Mouse (Mus musculus): ENCODE data around the gene Pex5l. TPM values are rescaled to one million over a fixed set of nuclear protein-coding genes. Genes with fewer than 3 reads are reported as not detected.

Gene Pex5l
- polyA plus RNA-seq, 1 experiment from 2014 or later: 2.2 TPM

DNA sequence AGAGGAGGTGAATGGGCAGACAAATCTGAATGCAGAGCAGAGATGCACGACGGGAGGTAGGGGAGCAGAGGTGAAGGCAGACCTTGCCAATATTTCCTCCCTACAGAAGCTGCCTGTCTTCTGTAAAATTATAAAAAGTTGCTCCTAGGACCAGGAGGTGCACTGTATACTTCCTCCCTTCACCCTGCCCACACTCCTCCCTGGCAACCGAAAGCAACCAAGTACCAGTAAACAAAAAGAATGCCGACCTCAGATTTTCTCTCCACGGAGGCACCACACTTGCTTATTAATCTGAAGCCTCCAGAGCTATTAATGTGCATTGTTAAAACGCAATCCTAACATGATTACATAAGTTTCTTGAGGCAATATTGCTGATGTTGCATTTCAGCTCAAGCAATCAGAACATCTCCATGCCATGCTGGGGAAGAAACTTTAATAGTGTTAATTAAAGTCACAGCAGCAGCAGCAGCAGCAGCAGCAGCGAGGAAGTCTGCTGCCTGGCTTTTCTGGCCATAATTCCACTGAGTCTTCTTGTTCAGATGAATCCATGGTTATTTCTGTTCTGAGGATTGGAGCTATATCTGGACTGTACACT lies 82.6 kb downstream of the Pex5l start:
- Histone ChIP-seq H3K27ac (no peak overlapping the region), H3K4me3 (no peak overlapping the region), H3K36me3 (no peaks in the 10 kb centered on the region), H3K4me1 (replicated peaks) (peaks cover 33% of the 10 kb centered on the region), H3K27me3 (ENCODE audit: insufficient read depth, poor library complexity, severe bottlenecking) (no peaks in the 10 kb centered on the region), H3K9me3 (no peaks in the 10 kb centered on the region)
- 64% methylated on average over 7 of the region's 7 CpGs for WGBS
- no peak for DNase-seq (ENCODE audit: low spot score)

DNA sequence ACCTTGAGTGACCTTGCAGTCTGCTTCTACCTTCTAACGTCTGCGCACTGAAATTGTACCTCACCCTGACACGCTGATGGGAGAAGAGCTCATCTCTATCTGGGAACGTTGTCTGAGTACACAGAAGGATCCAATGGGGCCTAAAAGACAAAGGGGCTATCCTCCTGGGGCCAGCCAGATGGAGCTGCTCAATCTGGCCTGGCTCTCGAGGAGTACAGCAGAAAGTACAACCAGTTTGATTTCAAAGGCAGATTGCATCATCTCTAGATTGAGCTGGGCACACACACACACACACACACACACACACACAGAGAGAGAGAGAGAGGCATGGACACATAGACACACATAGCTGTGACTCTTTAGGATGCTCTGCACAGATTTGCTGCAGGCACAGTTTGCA lies 94.7 kb downstream of the Pex5l start:
- no peaks in the 10 kb centered on the region for H3K9me3 ChIP-seq
- 55% methylated on average over 5 of the region's 5 CpGs for WGBS
- H3K4me1 ChIP-seq (replicated peaks): peaks cover 13% of the 10 kb centered on the region; the same call in 1 of the 2 replicates
- no peaks in the 10 kb centered on the region for H3K27me3 ChIP-seq (ENCODE audit: insufficient read depth, poor library complexity, severe bottlenecking)
- no peak overlapping the region for H3K4me3 ChIP-seq
- H3K36me3 ChIP-seq: no peaks in the 10 kb centered on the region
- H3K27ac ChIP-seq: peak overlapping the region; percentile 53; the same call in 1 of the 2 replicates
- peak; percentile 23 for DNase-seq (ENCODE audit: low spot score)

DNA sequence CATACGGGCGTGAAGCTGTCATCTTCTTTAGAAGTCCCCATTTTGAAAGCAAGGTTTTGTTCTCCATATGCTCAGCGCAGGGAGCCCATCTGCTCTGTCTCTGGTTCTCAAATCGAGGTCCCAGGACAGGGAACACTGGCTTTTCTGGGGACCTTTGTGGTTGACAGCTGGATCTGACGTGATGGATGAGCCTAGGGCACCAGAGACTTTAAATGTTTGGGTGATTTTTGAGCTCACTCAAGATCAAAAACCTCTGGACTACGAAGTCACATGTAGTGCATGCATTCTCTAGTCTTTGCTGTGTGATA lies 98.3 kb downstream of the Pex5l start:
- Histone ChIP-seq H3K36me3 (no peaks in the 10 kb centered on the region), H3K9me3 (no peaks in the 10 kb centered on the region), H3K4me1 (replicated peaks) (peaks cover 13% of the 10 kb centered on the region; the same call in 1 of the 2 replicates), H3K27ac (0 out of 2 replicates have a peak overlapping the region, but pooled peaks have one; percentile 16), H3K4me3 (no peak overlapping the region), H3K27me3 (ENCODE audit: insufficient read depth, poor library complexity, severe bottlenecking) (no peaks in the 10 kb centered on the region)
- 66% methylated on average over 6 of the region's 6 CpGs for WGBS
- peak; percentile 30 for DNase-seq (ENCODE audit: low spot score)

DNA sequence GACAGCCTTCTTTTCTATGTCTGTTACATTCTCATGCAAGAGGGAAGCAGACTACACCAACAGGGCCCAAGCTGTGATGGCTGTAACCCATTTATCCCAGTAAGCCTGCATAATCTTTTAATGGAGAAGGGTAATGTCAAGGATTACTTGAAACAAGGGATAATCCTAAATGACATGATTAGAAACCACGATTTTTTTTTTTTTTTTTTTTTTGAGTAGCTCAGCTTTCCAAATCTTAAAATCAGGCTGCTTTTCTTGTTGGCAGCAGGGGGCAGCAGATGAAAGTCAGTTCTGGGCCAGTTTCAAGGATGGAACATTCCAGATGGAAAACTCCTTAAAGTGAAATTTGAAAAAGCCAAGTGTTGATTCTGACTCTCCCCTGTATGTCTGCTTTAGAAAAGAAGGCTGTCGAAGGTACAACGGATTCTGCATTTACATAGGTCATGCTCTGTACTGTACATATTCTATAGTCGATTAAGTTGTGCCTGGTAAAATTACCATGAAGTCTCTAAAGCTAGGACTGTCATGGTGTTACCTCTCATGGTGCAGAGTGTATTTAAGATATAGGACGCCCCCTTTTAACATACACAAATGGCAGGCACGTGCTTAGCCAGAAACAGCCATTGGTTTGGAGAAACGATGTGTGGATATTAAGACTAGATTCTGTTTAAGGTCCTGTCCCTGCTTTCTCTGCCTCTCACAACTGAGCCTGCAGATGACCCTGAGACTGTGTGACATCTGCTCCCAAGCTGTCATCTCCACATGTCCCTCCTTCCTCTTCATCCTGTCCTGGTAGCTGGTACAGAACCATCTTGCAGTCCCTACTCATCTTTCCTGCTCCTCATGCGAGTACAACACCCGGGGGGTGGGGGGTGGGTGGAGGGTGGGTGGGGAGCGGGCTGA lies 98.9 kb downstream of the Pex5l start:
- 71% methylated on average over 10 of the region's 10 CpGs for WGBS
- no peaks in the 10 kb centered on the region for H3K27me3 ChIP-seq (ENCODE audit: insufficient read depth, poor library complexity, severe bottlenecking)

DNA sequence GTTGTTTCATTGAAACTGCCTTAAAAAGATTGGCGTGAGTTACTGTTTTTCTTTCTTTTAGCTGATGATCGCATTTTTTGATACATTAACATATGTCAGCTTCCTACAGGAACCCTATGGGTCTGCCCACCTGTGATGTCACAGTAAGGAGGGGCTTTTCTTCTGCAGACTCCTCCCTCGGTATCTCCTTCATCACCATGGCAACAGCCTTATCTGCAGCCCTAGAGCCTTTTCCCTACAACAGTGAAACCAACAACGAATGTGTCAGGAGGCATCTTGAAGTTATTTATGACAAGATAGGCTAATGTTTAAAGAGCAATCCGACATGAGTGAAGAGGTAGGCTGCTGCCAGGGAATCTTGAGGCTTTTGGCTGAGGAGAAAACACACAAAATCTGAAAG lies 118.5 kb downstream of the Pex5l start:
- no peaks in the 10 kb centered on the region for H3K9me3 ChIP-seq
- H3K36me3 ChIP-seq: no peaks in the 10 kb centered on the region
- DNase-seq (ENCODE audit: low spot score): no peak
- H3K4me1 ChIP-seq (replicated peaks): no peaks in the 10 kb centered on the region
- no peaks in the 10 kb centered on the region for H3K27me3 ChIP-seq (ENCODE audit: insufficient read depth, poor library complexity, severe bottlenecking)
- H3K4me3 ChIP-seq: no peak overlapping the region
- WGBS: 74% methylated on average over 5 of the region's 5 CpGs
- H3K27ac ChIP-seq: no peak overlapping the region

More for the DNA sequence above, 98.9 kb downstream of the Pex5l start:
- Histone ChIP-seq H3K4me3 (no peak overlapping the region), H3K9me3 (no peaks in the 10 kb centered on the region), H3K4me1 (replicated peaks) (peaks cover 13% of the 10 kb centered on the region; the same call in 1 of the 2 replicates), H3K36me3 (no peaks in the 10 kb centered on the region), H3K27ac (peak overlapping the region; percentile 16; the same call in 1 of the 2 replicates)
- no peak for DNase-seq (ENCODE audit: low spot score)

DNA sequence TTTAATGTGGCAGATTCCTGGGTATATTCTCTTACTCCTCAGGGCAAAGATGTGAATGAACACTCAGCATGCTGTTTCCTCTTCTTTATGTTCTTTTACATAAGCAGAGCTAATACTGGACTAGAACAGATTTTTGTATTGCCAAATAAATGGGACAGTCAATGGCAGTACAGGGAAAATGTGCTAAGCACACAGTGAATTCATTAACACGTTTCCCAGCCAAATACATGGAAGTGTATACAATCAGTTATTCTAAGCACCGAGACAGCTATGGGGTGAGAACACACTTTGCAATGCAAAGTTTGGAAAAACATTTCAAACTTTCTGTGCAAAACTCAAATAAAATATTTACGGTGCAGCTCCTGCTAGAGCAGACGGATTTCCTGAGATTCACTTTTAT lies 139.1 kb downstream of the Pex5l start:
- Histone ChIP-seq H3K4me1 (replicated peaks) (0 out of 2 replicates have a peak, but pooled peaks cover 4% of the 10 kb centered on the region), H3K9me3 (no peaks in the 10 kb centered on the region), H3K27ac (no peak overlapping the region), H3K27me3 (ENCODE audit: insufficient read depth, poor library complexity, severe bottlenecking) (no peaks in the 10 kb centered on the region), H3K36me3 (no peaks in the 10 kb centered on the region), H3K4me3 (no peak overlapping the region)
- DNase-seq (ENCODE audit: low spot score): no peak
- WGBS: 88% methylated on average over 4 of the region's 4 CpGs

DNA sequence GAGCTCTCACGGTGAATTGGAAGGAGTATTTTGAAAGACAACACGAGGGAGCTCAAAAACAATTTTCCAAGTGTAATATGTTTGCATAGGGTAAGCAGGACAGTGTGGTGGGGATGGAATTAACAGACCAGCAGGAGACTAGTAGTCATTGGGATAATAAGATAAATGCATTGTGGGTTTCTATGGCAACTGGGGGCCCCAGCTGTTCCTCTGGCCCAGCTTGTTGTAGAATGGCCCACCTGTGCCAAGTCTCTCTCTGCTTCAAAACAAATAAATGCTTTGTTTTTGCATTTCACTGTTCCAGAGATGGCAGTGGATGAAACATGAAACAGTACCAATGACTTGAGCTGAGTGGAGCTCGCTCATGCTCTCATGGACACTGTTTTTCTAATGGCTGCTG lies 141.3 kb downstream of the Pex5l start:
- H3K9me3 ChIP-seq: no peaks in the 10 kb centered on the region
- H3K27ac ChIP-seq: no peak overlapping the region
- H3K4me1 ChIP-seq (replicated peaks): 0 out of 2 replicates have a peak, but pooled peaks cover 4% of the 10 kb centered on the region
- H3K4me3 ChIP-seq: no peak overlapping the region
- no peaks in the 10 kb centered on the region for H3K36me3 ChIP-seq
- DNase-seq (ENCODE audit: low spot score): no peak
- WGBS: 81% methylated on average over 3 of the region's 3 CpGs
- H3K27me3 ChIP-seq (ENCODE audit: insufficient read depth, poor library complexity, severe bottlenecking): no peaks in the 10 kb centered on the region

DNA sequence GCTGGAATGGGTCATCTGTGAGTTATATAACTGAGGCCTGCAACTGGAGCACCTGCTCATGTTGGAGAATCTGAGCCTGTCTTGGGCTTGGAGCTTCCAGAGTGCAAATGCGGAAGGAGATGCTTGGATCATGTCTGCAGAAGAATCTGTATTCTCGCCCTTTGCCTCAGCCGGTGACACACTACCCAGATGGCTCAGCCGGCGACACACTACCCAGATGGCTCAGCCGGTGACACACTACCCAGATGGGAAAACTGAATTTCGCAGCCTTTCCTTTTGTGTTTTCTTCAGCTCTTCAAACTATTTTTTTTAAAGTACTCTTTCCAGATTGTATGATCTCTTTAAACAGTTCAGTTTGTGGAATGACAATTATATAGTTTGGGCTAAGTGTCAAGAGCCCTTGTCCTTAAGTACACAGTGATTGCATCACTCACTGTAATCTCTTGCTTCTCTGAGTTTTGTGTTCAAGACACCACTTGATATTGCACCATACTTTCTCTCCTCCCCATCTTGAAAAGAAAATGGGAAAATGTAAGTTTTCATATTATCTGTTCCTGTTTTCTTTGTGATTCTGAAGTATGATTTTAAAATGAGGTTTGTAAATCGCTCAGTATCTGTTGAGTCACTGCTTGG lies 142.5 kb downstream of the Pex5l start:
- no peak overlapping the region for H3K27ac ChIP-seq
- no peaks in the 10 kb centered on the region for H3K36me3 ChIP-seq
- no peaks in the 10 kb centered on the region for H3K9me3 ChIP-seq
- H3K4me3 ChIP-seq: no peak overlapping the region
- no peak for DNase-seq (ENCODE audit: low spot score)
- 90% methylated on average over 8 of the region's 8 CpGs for WGBS
- 0 out of 2 replicates have a peak, but pooled peaks cover 4% of the 10 kb centered on the region for H3K4me1 ChIP-seq (replicated peaks)
- no peaks in the 10 kb centered on the region for H3K27me3 ChIP-seq (ENCODE audit: insufficient read depth, poor library complexity, severe bottlenecking)

DNA sequence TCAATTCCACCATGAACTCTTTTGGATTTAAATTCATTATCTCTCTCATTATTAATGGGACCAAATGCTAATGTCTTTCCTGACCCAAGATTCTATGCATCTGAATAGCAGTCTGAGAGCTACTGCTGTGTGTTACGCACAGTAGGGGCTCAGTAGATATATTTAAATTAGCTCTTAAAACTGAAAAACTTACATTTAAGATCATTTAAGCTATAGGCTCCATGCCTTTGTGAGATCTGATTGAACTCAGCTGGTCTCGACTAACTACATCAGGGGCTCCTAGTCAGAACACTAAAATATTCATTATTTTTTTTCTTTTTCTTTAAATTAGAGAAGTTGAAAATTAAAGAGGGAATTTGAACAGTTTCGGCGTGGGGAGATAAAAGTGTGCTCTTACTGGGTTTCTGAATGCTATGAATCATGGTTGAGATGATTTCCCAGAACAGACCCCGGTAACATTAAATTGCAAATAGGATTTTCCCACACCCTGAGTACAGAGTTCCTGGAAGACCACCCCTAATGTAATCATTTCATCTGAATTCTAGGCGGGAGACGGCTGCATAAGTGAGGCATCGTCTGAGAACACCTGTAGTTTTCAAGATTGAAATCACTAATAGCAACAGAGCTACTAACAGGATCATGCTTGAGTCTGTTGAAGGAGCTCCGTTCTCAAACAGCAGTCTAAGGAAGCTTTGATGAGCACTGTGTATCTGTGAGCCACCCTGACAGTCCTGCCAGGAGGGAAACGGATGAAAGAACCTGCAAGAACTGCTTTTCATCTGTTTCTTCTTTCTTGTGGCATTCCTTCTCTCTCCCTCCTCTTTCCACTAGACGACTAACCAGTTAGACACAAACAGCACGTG lies 151.1 kb downstream of the Pex5l start:
- Histone ChIP-seq H3K27ac (no peak overlapping the region), H3K36me3 (no peaks in the 10 kb centered on the region), H3K9me3 (no peaks in the 10 kb centered on the region), H3K27me3 (ENCODE audit: insufficient read depth, poor library complexity, severe bottlenecking) (no peaks in the 10 kb centered on the region), H3K4me1 (replicated peaks) (no peaks in the 10 kb centered on the region), H3K4me3 (no peak overlapping the region)
- WGBS: 77% methylated on average over 12 of the region's 12 CpGs
- no peak for DNase-seq (ENCODE audit: low spot score)

DNA sequence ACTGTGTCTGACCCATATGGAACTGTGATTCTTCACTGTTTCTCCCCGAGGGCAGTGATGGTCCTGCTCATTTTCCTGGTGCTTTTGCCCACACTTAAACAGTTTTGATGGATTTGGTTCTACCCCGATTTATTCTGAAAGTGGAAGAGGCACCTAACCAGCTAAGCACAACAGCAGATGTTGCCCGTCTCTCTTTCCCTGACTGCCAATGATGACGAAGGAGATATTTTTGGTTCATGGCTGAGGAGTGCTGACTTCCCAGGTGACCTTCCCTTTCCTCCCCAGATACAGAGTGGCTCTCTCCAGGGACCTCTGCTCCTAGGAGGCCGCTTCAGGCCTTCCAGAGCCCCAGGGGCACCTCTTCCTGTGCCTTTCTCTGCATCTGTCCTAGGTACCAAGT lies 155.2 kb downstream of the Pex5l start:
- WGBS: 78% methylated on average over 5 of the region's 5 CpGs
- no peaks in the 10 kb centered on the region for H3K4me1 ChIP-seq (replicated peaks)
- no peaks in the 10 kb centered on the region for H3K27me3 ChIP-seq (ENCODE audit: insufficient read depth, poor library complexity, severe bottlenecking)
- no peak for DNase-seq (ENCODE audit: low spot score)
- no peaks in the 10 kb centered on the region for H3K9me3 ChIP-seq
- no peak overlapping the region for H3K27ac ChIP-seq
- no peak overlapping the region for H3K4me3 ChIP-seq
- no peaks in the 10 kb centered on the region for H3K36me3 ChIP-seq

DNA sequence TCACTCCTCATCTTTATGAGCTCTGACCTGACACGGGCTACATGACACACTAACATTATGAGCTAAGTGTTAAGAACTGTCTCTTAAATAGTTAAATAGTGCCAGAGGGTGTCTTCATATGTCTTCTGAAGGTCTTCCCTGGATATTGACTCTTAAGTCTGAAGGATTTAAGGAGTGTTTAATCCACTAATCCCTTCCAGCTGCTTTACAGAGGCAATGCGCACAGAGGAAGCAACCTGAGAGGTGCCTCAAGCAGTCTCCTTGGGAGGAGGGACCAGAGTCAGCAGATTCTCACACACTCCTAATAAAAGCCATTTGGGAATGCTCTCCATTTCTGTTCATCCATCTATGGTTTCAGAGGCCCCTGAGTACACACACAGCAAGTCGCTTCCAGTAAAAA lies 157.9 kb downstream of the Pex5l start:
- WGBS: 70% methylated on average over 3 of the region's 3 CpGs
- Histone ChIP-seq H3K27ac (no peak overlapping the region), H3K4me1 (replicated peaks) (peaks cover 1% of the 10 kb centered on the region; the same call in 1 of the 2 replicates), H3K4me3 (no peak overlapping the region), H3K36me3 (no peaks in the 10 kb centered on the region), H3K9me3 (no peaks in the 10 kb centered on the region), H3K27me3 (ENCODE audit: insufficient read depth, poor library complexity, severe bottlenecking) (no peaks in the 10 kb centered on the region)
- no peak for DNase-seq (ENCODE audit: low spot score)

DNA sequence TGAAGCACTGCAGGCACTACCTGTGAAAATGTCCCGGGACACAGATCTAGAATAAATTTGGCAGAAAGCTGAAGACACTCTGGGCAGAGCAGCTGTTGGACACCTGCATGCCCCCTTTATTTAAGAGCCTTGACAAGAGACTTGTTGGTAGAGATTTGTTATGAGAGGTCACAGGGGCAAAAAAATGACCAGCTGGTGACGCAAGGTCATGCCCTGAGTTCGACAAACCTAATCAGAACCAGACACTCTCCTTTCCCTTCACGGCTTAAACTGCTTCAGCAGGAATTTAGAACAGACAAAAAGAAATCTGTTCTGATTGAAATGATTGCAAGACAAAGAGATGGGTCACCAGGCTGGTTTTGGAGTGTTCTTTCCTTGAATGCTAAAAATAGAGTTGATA lies 163.1 kb downstream of the Pex5l start:
- H3K27me3 ChIP-seq (ENCODE audit: insufficient read depth, poor library complexity, severe bottlenecking): no peaks in the 10 kb centered on the region
- WGBS: 34% methylated on average over 4 of the region's 4 CpGs
- no peak overlapping the region for H3K4me3 ChIP-seq
- DNase-seq (ENCODE audit: low spot score): peak; percentile 34
- no peak overlapping the region for H3K27ac ChIP-seq
- H3K4me1 ChIP-seq (replicated peaks): peaks cover 10% of the 10 kb centered on the region; the same call in 1 of the 2 replicates
- H3K9me3 ChIP-seq: no peaks in the 10 kb centered on the region
- no peaks in the 10 kb centered on the region for H3K36me3 ChIP-seq

Measured in hindbrain, embryonic 10.5 days (tissue).